Mouse (Mus musculus): Measurements from ENCODE around the gene Saxo1. TPM values are rescaled to one million over a fixed set of nuclear protein-coding genes. Genes with fewer than 3 reads are reported as not detected.

Saxo1 gene
- polyA plus RNA-seq, 1 experiment from 2014 or later: not detected

DNA sequence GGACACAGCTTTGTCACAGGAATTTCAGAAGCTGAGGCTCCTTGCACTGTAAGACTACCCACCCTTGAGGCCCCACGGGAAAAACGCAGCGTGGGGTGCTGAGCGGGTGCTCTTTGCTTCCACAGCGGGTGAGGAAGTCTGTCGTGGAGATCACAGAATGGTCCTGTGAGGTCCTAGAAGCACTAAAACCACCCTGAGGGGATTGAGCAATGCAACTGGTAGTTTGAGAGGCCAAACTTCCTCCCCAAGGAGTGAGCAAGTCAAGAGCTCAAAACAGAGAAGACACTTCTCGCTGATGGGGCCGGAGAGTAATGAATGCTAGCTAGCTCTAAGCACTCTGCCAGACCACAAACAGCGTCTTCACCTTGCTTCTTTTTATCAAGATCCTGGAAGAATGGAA is 9.8 kb downstream of the Saxo1 start:
- no peak overlapping the region for H3K27ac ChIP-seq
- peaks cover 14% of the 10 kb centered on the region for H3K4me1 ChIP-seq
- no peak overlapping the region for H3K4me3 ChIP-seq
- H3K9me3 ChIP-seq (replicated peaks): no peaks in the 10 kb centered on the region
- no peaks in the 10 kb centered on the region for H3K27me3 ChIP-seq (ENCODE audit: low read depth, poor library complexity, severe bottlenecking)
- WGBS: 86% methylated on average over 9 of the region's 9 CpGs
- no peaks in the 10 kb centered on the region for H3K36me3 ChIP-seq
- no peak for DNase-seq (ENCODE audit: low spot score)

DNA sequence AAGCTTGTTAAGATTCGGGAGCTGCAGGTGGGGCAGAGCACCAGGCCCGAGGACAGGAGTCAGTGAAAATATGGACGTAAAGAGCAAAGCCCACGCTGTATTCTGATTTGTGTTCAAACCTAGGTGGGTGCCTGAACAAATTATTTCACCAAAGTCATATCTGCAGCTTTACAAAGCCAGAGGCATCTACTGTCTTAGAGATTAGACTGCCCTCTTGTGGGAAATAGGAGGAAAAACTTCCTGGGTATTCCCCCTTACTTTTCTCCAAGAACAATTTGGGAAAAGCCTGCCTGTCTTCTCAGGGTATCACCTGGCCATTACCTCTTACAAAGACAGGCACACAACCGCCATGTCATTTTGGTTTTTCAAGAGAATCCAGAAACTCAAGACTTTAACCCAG is 12.5 kb downstream of the Saxo1 start:
- H3K36me3 ChIP-seq: no peaks in the 10 kb centered on the region
- no peak overlapping the region for H3K4me3 ChIP-seq
- WGBS: 69% methylated on average over 5 of the region's 5 CpGs
- no peaks in the 10 kb centered on the region for H3K9me3 ChIP-seq (replicated peaks)
- DNase-seq (ENCODE audit: low spot score): no peak
- H3K27ac ChIP-seq: peak overlapping the region; percentile 70
- H3K27me3 ChIP-seq (ENCODE audit: low read depth, poor library complexity, severe bottlenecking): no peaks in the 10 kb centered on the region
- H3K4me1 ChIP-seq: peaks cover 16% of the 10 kb centered on the region

DNA sequence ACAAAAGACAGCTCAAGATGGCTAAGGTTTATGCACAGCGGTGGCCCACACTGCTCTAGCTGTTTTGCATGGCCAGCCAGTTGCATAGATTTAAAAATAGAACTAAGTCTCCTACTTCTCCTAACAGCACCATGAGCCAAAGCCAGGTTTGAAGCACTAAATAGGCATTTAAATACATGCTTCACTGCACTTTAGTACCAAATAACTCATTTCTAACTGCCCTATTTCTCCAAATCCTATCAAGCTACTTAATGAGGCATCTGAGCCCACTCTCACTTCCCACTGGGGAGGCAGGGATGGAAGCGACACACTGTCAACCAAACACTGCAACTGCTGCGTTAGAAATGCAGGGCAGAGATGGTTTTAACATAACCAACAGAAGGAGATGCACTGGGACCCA is 14.1 kb downstream of the Saxo1 start:
- H3K27me3 ChIP-seq (ENCODE audit: low read depth, poor library complexity, severe bottlenecking): no peaks in the 10 kb centered on the region
- H3K9me3 ChIP-seq (replicated peaks): no peaks in the 10 kb centered on the region
- WGBS: 93% methylated on average over 3 of the region's 3 CpGs
- H3K36me3 ChIP-seq: no peaks in the 10 kb centered on the region
- H3K4me3 ChIP-seq: no peak overlapping the region
- 0 out of 2 replicates have a peak overlapping the region, but pooled peaks have one; percentile 14 for H3K27ac ChIP-seq
- DNase-seq (ENCODE audit: low spot score): no peak
- peaks cover 16% of the 10 kb centered on the region for H3K4me1 ChIP-seq

DNA sequence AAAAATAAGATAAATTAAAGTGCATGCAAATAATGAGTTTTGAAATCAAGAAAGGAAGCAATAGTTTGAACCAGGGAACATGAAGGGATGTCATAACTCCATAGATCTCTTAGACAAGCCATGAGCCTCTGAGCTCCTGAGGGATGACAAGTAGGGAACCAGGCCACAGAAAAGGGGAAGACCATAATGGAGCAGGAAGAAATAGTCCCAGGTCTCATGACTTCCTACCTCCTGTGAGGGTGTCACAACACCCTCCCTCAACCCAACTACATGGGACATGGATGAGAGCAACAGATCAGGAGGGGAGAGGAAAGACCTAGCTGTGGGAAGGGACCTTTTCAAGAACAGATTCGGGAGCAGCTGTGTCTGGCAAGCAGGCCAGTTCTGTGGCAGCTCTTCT is 16.6 kb downstream of the Saxo1 start:
- Histone ChIP-seq H3K27me3 (ENCODE audit: low read depth, poor library complexity, severe bottlenecking) (no peaks in the 10 kb centered on the region), H3K4me1 (peaks cover 16% of the 10 kb centered on the region), H3K4me3 (no peak overlapping the region), H3K9me3 (replicated peaks) (no peaks in the 10 kb centered on the region), H3K36me3 (no peaks in the 10 kb centered on the region), H3K27ac (no peak overlapping the region)
- DNase-seq (ENCODE audit: low spot score): no peak
- 83% methylated on average over 1 of the region's 1 CpGs for WGBS

DNA sequence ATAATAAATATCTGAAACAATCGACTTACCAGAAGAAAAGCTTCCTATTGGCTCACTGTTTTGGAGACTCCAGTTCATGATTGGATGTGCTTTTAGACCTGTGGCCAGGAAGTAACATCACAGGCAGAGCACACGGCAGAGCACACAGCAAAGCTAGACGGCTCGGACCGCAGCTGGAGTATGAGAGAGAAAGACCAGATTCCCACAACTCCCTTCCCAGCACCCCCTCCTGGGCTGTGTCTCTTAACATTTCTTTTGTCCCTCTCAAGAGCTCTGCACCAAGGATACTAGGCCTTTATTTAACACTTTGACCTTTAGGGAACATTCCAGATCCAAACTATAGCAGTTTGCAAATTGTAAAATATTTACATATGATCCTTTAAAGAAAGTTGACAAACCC is 19.2 kb downstream of the Saxo1 start:
- Histone ChIP-seq H3K4me1 (peaks cover 14% of the 10 kb centered on the region), H3K27me3 (ENCODE audit: low read depth, poor library complexity, severe bottlenecking) (no peaks in the 10 kb centered on the region), H3K27ac (no peak overlapping the region), H3K9me3 (replicated peaks) (no peaks in the 10 kb centered on the region), H3K4me3 (no peak overlapping the region), H3K36me3 (no peaks in the 10 kb centered on the region)
- WGBS: 96% methylated on average over 5 of the region's 5 CpGs
- DNase-seq (ENCODE audit: low spot score): no peak

DNA sequence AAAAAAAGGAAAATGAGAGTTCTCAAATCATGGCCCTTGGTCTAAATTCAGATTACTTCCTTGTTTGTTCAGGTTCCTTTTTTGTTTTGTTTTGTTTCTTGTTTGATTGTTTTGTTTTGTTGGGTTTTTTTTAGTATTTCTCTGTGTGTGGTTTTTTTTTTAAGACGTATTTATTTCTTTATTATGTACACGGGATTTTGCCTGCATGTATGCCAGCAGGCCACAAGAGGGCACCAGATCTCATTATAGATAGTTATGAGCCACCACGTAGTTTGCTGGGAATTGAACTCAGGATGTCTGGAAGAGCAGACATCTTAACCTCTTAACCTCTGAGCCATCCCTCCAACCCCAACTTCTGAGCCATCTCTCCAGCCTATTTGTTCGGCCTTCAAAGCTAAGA is 20.2 kb downstream of the Saxo1 start:
- H3K9me3 ChIP-seq (replicated peaks): no peaks in the 10 kb centered on the region
- 42% methylated on average over 4 of the region's 4 CpGs for WGBS
- H3K4me3 ChIP-seq: no peak overlapping the region
- no peaks in the 10 kb centered on the region for H3K27me3 ChIP-seq (ENCODE audit: low read depth, poor library complexity, severe bottlenecking)
- H3K27ac ChIP-seq: no peak overlapping the region
- H3K36me3 ChIP-seq: no peaks in the 10 kb centered on the region
- peaks cover 15% of the 10 kb centered on the region for H3K4me1 ChIP-seq
- DNase-seq (ENCODE audit: low spot score): no peak

DNA sequence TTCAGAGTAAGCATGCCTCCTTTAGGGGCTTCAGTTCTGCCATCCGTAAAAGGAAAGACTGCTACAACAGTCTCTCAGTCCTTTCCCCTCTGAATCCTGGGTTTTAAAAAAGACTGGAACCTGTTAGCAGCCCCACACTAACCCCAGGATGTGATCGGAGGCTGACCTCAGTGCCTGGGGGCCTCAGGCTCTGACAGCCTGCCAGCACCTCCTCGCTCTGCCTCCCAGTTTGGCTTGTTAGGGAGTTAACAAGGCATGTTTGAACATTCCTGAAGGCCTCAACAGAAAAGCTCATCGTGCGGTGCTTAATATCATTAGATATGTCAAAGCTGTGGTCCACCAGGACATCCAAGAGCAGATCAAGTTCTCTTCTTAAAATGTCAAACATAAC is 24.0 kb downstream of the Saxo1 start:
- DNase-seq (ENCODE audit: low spot score): no peak
- Histone ChIP-seq H3K4me3 (no peak overlapping the region), H3K27ac (peak overlapping the region; percentile 68), H3K4me1 (peaks cover 26% of the 10 kb centered on the region), H3K27me3 (ENCODE audit: low read depth, poor library complexity, severe bottlenecking) (no peaks in the 10 kb centered on the region), H3K9me3 (replicated peaks) (no peaks in the 10 kb centered on the region), H3K36me3 (no peaks in the 10 kb centered on the region)
- WGBS: 32% methylated on average over 5 of the region's 5 CpGs

DNA sequence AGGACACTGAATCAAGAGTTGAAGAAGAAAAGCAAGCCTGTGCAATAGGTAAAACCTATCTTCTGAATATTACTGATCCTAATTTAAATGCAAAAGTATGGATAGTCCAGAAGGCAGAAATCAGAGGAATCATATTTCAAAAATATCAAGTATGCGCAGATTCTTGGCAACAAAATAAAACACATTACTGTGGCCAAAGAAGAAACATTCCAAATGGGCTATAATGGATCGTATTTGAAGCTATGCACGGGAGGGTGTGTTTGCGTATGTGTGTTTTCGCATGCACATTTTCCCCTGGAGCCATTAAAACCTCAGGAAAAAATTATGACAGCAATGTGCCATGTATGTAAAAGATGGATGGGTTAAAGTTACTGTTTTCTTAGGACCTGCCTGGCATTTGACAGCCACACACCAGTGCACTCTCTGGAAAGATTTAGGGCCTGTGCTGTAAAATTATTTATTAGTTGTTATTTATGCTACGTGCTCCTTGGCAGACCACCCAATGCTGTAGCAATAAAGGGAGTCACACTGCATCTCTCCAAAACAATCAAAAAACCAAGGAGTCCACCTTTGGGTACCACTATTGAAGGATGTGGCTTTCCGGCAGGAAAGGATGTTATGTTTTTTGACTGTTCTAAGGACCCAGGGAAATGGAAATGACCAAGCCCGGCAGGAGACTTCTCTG is 24.6 kb downstream of the Saxo1 start:
- no peaks in the 10 kb centered on the region for H3K9me3 ChIP-seq (replicated peaks)
- no peaks in the 10 kb centered on the region for H3K27me3 ChIP-seq (ENCODE audit: low read depth, poor library complexity, severe bottlenecking)
- no peaks in the 10 kb centered on the region for H3K36me3 ChIP-seq
- no peak overlapping the region for H3K4me3 ChIP-seq
- H3K27ac ChIP-seq: peak overlapping the region; percentile 68
- peaks cover 30% of the 10 kb centered on the region for H3K4me1 ChIP-seq
- 77% methylated on average over 8 of the region's 8 CpGs for WGBS
- DNase-seq (ENCODE audit: low spot score): no peak

DNA sequence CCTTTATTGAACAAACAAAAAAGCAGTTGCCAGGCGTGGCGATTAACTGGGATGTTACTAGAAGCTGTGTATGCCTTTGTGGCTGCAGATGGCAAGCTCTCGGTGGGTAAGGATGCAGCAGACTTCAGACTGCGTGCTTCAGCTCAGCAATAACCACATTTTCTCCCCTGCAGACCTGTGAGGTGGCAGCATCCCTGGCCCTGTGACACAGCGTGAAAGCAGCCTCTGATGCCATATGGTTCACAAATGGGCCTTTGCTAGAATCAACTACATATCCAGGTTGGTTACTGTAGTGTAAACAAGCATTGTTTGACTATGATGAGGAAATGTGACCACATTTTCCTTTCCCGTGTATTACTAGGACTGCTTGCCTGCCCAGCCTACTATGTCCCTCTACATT is 29.0 kb downstream of the Saxo1 start:
- Histone ChIP-seq H3K27ac (peak overlapping the region; percentile 93), H3K36me3 (no peaks in the 10 kb centered on the region), H3K4me1 (peaks cover 48% of the 10 kb centered on the region), H3K27me3 (ENCODE audit: low read depth, poor library complexity, severe bottlenecking) (no peaks in the 10 kb centered on the region), H3K4me3 (no peak overlapping the region), H3K9me3 (replicated peaks) (no peaks in the 10 kb centered on the region)
- 81% methylated on average over 6 of the region's 6 CpGs for WGBS
- no peak for DNase-seq (ENCODE audit: low spot score)

DNA sequence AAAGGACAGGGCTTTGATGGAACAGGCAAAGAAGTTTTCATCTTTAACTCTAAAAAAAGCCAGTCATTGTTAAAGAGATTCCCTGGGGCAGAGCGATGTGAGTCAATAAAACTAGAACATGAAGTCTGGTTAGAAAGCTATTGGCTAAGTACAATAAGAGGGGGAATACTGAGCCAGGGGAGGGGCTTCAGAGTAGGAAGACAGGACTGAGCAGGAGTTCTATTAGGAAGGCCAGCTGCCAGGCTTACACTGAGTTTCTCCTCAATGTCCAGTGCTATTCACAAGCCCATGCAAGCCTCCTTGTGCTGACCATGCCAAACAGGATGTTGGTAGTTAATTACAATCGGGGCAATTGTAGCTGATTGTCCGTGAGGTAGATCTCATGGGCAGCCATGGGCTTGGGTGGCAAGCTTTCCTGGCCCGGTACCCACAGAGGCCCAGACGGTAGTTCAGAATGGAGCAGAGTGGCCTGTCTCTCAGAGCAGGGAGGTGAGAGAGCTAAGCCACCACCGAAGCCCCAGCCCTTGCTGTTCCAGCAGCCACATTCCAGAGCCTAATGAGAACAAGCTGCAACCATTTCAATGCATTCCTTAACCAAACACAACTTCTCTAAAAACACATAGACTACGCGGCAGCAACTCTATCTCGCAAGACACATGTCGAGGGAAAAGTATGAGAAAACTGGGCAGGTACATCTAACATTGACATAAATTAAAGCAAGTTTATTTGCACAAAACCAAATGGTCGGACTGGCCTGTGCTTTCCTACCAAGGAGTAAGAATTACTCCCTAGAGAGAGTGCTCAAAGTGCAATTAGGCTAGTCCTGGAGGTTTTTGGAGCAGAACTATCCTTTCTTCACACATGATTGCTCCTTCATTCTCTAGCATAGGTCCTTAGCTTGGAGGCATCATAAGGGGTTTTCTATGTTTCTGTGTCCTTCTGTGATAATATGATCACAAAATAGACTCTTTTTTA is 30.7 kb downstream of the Saxo1 start:
- DNase-seq (ENCODE audit: low spot score): peak; percentile 71
- Histone ChIP-seq H3K4me3 (0 out of 2 replicates have a peak overlapping the region, but pooled peaks have one; percentile 8), H3K27ac (peak overlapping the region; percentile 93), H3K9me3 (replicated peaks) (no peaks in the 10 kb centered on the region), H3K4me1 (peaks cover 34% of the 10 kb centered on the region), H3K27me3 (ENCODE audit: low read depth, poor library complexity, severe bottlenecking) (no peaks in the 10 kb centered on the region), H3K36me3 (no peaks in the 10 kb centered on the region)
- WGBS: 40% methylated on average over 11 of the region's 11 CpGs

DNA sequence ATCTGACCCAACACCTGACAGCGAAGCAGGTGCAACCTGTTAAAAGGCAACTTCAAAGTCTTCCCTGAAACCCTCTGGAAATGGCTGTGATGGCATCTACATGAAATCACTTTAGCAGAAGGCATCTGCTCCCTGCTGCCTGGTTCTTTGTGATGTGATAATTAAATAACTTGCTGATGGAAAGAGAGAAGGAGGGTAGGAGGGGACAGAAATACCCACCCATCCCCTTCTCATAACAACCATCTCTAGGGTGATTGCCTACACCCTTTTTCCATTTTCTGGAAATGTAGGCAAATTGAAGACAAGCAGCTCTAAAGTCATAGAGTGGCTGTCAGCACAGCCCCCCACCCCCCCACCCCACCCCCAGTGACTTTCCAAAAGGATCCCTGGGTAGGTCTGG is 33.6 kb downstream of the Saxo1 start:
- Histone ChIP-seq H3K9me3 (replicated peaks) (no peaks in the 10 kb centered on the region), H3K27me3 (ENCODE audit: low read depth, poor library complexity, severe bottlenecking) (no peaks in the 10 kb centered on the region), H3K27ac (peak overlapping the region; percentile 3; the same call in 1 of the 2 replicates), H3K36me3 (no peaks in the 10 kb centered on the region), H3K4me1 (peaks cover 34% of the 10 kb centered on the region), H3K4me3 (no peak overlapping the region)
- DNase-seq (ENCODE audit: low spot score): no peak
- WGBS: 90% methylated on average over 1 of the region's 1 CpGs

DNA sequence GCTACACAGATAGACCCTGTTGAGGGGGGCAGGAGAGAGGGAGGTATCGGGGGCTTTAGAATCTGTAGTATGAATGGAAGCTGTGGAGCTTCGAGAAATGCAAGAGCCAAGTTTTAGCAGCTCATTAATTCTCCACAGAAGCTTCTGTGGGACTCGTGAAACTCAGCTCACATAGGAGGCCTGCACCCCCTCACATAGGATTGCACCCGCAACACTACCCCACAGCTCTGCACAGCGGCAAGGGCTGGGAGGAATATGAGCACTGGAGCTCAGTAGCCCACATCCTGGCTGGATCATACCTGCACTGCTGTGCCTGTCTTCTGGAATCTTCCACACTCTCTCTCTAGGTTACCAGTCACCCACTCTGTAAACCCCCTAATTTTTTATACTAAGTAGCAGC is 34.4 kb downstream of the Saxo1 start:
- H3K27me3 ChIP-seq (ENCODE audit: low read depth, poor library complexity, severe bottlenecking): no peaks in the 10 kb centered on the region
- H3K4me3 ChIP-seq: no peak overlapping the region
- H3K27ac ChIP-seq: no peak overlapping the region
- no peaks in the 10 kb centered on the region for H3K36me3 ChIP-seq
- peaks cover 27% of the 10 kb centered on the region for H3K4me1 ChIP-seq
- no peaks in the 10 kb centered on the region for H3K9me3 ChIP-seq (replicated peaks)
- 89% methylated on average over 5 of the region's 5 CpGs for WGBS
- no peak for DNase-seq (ENCODE audit: low spot score)

DNA sequence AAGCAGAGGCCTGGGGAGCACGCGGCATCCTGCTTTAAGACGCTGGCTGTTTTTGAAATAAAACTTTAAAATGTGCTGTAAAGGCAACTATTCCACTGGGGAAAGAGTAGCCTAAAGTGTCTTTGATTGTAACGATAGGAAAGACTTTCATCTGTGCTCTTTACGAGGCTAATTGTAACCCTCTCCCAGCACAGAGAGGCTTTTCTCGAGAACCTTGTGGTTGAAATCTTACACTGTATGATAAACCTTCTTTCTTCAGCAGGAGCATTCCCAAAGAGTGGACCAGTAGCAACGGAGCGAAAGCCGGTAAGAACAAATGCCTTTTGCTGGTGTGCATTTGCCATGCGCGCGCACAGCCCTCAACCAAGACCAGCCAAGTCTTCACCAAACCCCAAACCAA is 37.4 kb downstream of the Saxo1 start:
- H3K4me3 ChIP-seq: no peak overlapping the region
- no peaks in the 10 kb centered on the region for H3K36me3 ChIP-seq
- H3K4me1 ChIP-seq: peaks cover 2% of the 10 kb centered on the region; the same call in 1 of the 2 replicates
- WGBS: 72% methylated on average over 12 of the region's 12 CpGs
- no peak for DNase-seq (ENCODE audit: low spot score)
- no peaks in the 10 kb centered on the region for H3K9me3 ChIP-seq (replicated peaks)
- peak overlapping the region; percentile 38; the same call in 1 of the 2 replicates for H3K27ac ChIP-seq
- no peaks in the 10 kb centered on the region for H3K27me3 ChIP-seq (ENCODE audit: low read depth, poor library complexity, severe bottlenecking)
